Mouse (Mus musculus): ENCODE data around the gene Txlnb. TPM values are rescaled to one million over a fixed set of nuclear protein-coding genes. Genes with fewer than 3 reads are reported as not detected.
"Not testable (repeated sequence)": the region's sequence is repeated elsewhere in the genome, so short reads cannot be mapped to it uniquely, and the experiment has no call there.

The Txlnb gene
- total and polyA plus RNA-seq, 3 experiments = 102 to 403 (median 312) TPM

GRCm38 (mm10) chr10:17762946-17763345 lies 33.1 kb upstream of the Txlnb start:
- no peak overlapping the region for H3K27ac ChIP-seq
- no peaks in the 10 kb centered on the region for H3K4me1 ChIP-seq (ENCODE audit: control insufficient read depth, insufficient read depth, low read length)
- H3K27me3 ChIP-seq (ENCODE audit: control insufficient read depth, insufficient read depth, low read length) = no peaks in the 10 kb centered on the region
- H3K9ac ChIP-seq (ENCODE audit: low read depth, low read length) = no peak overlapping the region
- no peak overlapping the region for H3K4me3 ChIP-seq
- 95% methylated on average over 8 of the region's 8 CpGs for WGBS
- intact Hi-C loops (cut with DNase I) = no loop called here
- no peaks in the 10 kb centered on the region for H3K36me3 ChIP-seq (ENCODE audit: control insufficient read depth, insufficient read depth, low read length)
- DNase-seq = no peak
- TF ChIP-seq EP300 (IDR thresholded peaks at IDR 0.05; ENCODE audit: insufficient read depth, low read depth, low read length) = no peak
- no peaks in the 10 kb centered on the region for H3K79me2 ChIP-seq (replicated peaks; ENCODE audit: control insufficient read depth, insufficient read depth, low read length)

- H3K27me3 ChIP-seq (ENCODE audit: control insufficient read depth, insufficient read depth, low read length) = no peaks in the 10 kb centered on the region
- no peak overlapping the region for H3K4me3 ChIP-seq
- H3K9ac ChIP-seq (ENCODE audit: low read depth, low read length) = no peak overlapping the region
- no peak for TF ChIP-seq CTCF (IDR thresholded peaks at IDR 0.05)
- no peak for TF ChIP-seq POLR2A (IDR thresholded peaks at IDR 0.05; ENCODE audit: insufficient read depth, low read depth, low read length)
- 68% methylated on average over 5 of the region's 5 CpGs for WGBS
- intact Hi-C loops (cut with DNase I) = no loop called here
- no peaks in the 10 kb centered on the region for H3K36me3 ChIP-seq (ENCODE audit: control insufficient read depth, insufficient read depth, low read length)
- DNase-seq = no peak
- no peaks in the 10 kb centered on the region; the same call in 1 of the 2 replicates for H3K4me1 ChIP-seq (ENCODE audit: control insufficient read depth, insufficient read depth, low read length)
- no peak overlapping the region for H3K27ac ChIP-seq
- no peaks in the 10 kb centered on the region for H3K79me2 ChIP-seq (replicated peaks; ENCODE audit: control insufficient read depth, insufficient read depth, low read length)
Observed at GRCm38 (mm10) chr10:17769856-17770255, 26.2 kb upstream of the Txlnb start.

GRCm38 (mm10) chr10:17772364-17772763 lies 23.7 kb upstream of the Txlnb start:
- Histone ChIP-seq H3K27me3 (ENCODE audit: control insufficient read depth, insufficient read depth, low read length) (no peaks in the 10 kb centered on the region), H3K79me2 (replicated peaks; ENCODE audit: control insufficient read depth, insufficient read depth, low read length) (no peaks in the 10 kb centered on the region), H3K27ac (no peak overlapping the region), H3K36me3 (ENCODE audit: control insufficient read depth, insufficient read depth, low read length) (no peaks in the 10 kb centered on the region), H3K4me1 (ENCODE audit: control insufficient read depth, insufficient read depth, low read length) (no peaks in the 10 kb centered on the region; the same call in 1 of the 2 replicates), H3K4me3 (no peak overlapping the region), H3K9ac (ENCODE audit: low read depth, low read length) (no peak overlapping the region)
- TF ChIP-seq CTCF (IDR thresholded peaks at IDR 0.05) (no peak), POLR2A (IDR thresholded peaks at IDR 0.05; ENCODE audit: insufficient read depth, low read depth, low read length) (no peak), EP300 (IDR thresholded peaks at IDR 0.05; ENCODE audit: insufficient read depth, low read depth, low read length) (no peak)
- 45% methylated on average over 10 of the region's 10 CpGs for WGBS
- DNase-seq = peak; percentile 22 to 62
- intact Hi-C loops (cut with DNase I) = no loop called here

GRCm38 (mm10) chr10:17774366-17774765 lies 21.7 kb upstream of the Txlnb start:
- no peaks in the 10 kb centered on the region for H3K36me3 ChIP-seq (ENCODE audit: control insufficient read depth, insufficient read depth, low read length)
- H3K4me3 ChIP-seq = no peak overlapping the region
- intact Hi-C loops (cut with DNase I) = no loop called here
- DNase-seq = no peak
- no peaks in the 10 kb centered on the region for H3K79me2 ChIP-seq (replicated peaks; ENCODE audit: control insufficient read depth, insufficient read depth, low read length)
- H3K4me1 ChIP-seq (ENCODE audit: control insufficient read depth, insufficient read depth, low read length) = no peaks in the 10 kb centered on the region; the same call in 1 of the 2 replicates
- 79% methylated on average over 3 of the region's 3 CpGs for WGBS
- no peak for TF ChIP-seq POLR2A (IDR thresholded peaks at IDR 0.05; ENCODE audit: insufficient read depth, low read depth, low read length)
- no peak for TF ChIP-seq CTCF (IDR thresholded peaks at IDR 0.05)
- TF ChIP-seq EP300 (IDR thresholded peaks at IDR 0.05; ENCODE audit: insufficient read depth, low read depth, low read length) = no peak
- no peak overlapping the region for H3K27ac ChIP-seq
- H3K27me3 ChIP-seq (ENCODE audit: control insufficient read depth, insufficient read depth, low read length) = no peaks in the 10 kb centered on the region
- no peak overlapping the region for H3K9ac ChIP-seq (ENCODE audit: low read depth, low read length)

- intact Hi-C loops (cut with DNase I) = no loop called here
- TF ChIP-seq POLR2A (IDR thresholded peaks at IDR 0.05; ENCODE audit: insufficient read depth, low read depth, low read length) = no peak
- no peak for TF ChIP-seq CTCF (IDR thresholded peaks at IDR 0.05)
- TF ChIP-seq EP300 (IDR thresholded peaks at IDR 0.05; ENCODE audit: insufficient read depth, low read depth, low read length) = no peak
Observed at GRCm38 (mm10) chr10:17775079-17775478, 20.9 kb upstream of the Txlnb start.

GRCm38 (mm10) chr10:17776684-17777083 lies 19.3 kb upstream of the Txlnb start:
- H3K4me3 ChIP-seq; H3K4me1 ChIP-seq (ENCODE audit: control insufficient read depth, insufficient read depth, low read length); H3K27me3 ChIP-seq (ENCODE audit: control insufficient read depth, insufficient read depth, low read length); H3K27ac ChIP-seq; intact Hi-C loops (cut with DNase I); H3K79me2 ChIP-seq (replicated peaks; ENCODE audit: control insufficient read depth, insufficient read depth, low read length); H3K9ac ChIP-seq (ENCODE audit: low read depth, low read length); H3K36me3 ChIP-seq (ENCODE audit: control insufficient read depth, insufficient read depth, low read length); DNase-seq: not testable (repeated sequence)
- WGBS = 35% methylated on average over 4 of the region's 4 CpGs

More at GRCm38 (mm10) chr10:17775079-17775478, 20.9 kb upstream of the Txlnb start:
- no peak for DNase-seq
- WGBS = 62% methylated on average over 4 of the region's 4 CpGs
- no peaks in the 10 kb centered on the region; the same call in 1 of the 2 replicates for H3K4me1 ChIP-seq (ENCODE audit: control insufficient read depth, insufficient read depth, low read length)
- H3K79me2 ChIP-seq (replicated peaks; ENCODE audit: control insufficient read depth, insufficient read depth, low read length) = no peaks in the 10 kb centered on the region
- no peak overlapping the region for H3K9ac ChIP-seq (ENCODE audit: low read depth, low read length)
- H3K27ac ChIP-seq = no peak overlapping the region
- no peaks in the 10 kb centered on the region for H3K36me3 ChIP-seq (ENCODE audit: control insufficient read depth, insufficient read depth, low read length)
- H3K4me3 ChIP-seq = no peak overlapping the region
- no peaks in the 10 kb centered on the region for H3K27me3 ChIP-seq (ENCODE audit: control insufficient read depth, insufficient read depth, low read length)

Data from heart, adult 2 months (tissue).